Mouse (Mus musculus) heart, adult 2 months (tissue): ENCODE data around the gene Efcab6. TPM values are rescaled to one million over a fixed set of nuclear protein-coding genes. Genes with fewer than 3 reads are reported as not detected.
A peak's percentile ranks its signal among the peaks of the same experiment; 100 is the strongest.

Experiments
- DNase-seq, 2 experiments: peaks; one replicate each; pipeline ENCODE4 v3.0.0; 2021
- H3K27ac ChIP-seq: fragments of 200-600 bp; 2 replicates; pipeline ENCODE4 v1.8.1; 2022
- H3K27me3 ChIP-seq: fragments of 200-500 bp; 2 replicates; pipeline ENCODE4 v1.6.1; 2012; ENCODE audit warnings: mild to moderate bottlenecking, low read length, inconsistent platforms, mixed read lengths; ENCODE audit not compliant: control insufficient read depth, insufficient read depth
- H3K36me3 ChIP-seq: fragments of 200-500 bp; 2 replicates; pipeline ENCODE4 v1.6.1; 2012; ENCODE audit warnings: low read length, inconsistent platforms; ENCODE audit not compliant: control insufficient read depth, insufficient read depth
- H3K4me1 ChIP-seq: fragments of 200-500 bp; 2 replicates; pipeline ENCODE4 v1.6.1; 2011; ENCODE audit warnings: low read length; ENCODE audit not compliant: control insufficient read depth, insufficient read depth
- H3K4me3 ChIP-seq: fragments of 200-600 bp; 2 replicates; pipeline ENCODE4 v1.8.1; 2022
- H3K79me2 ChIP-seq: fragments of 200-500 bp; replicated peaks from 2 replicates; pipeline ENCODE4 v1.6.1; 2012; ENCODE audit warnings: mild to moderate bottlenecking, inconsistent platforms, low read length, moderate library complexity, mixed read lengths; ENCODE audit not compliant: control insufficient read depth, insufficient read depth
- H3K9ac ChIP-seq: fragments of 200-500 bp; 2 replicates; pipeline ENCODE4 v1.6.1; 2012; ENCODE audit warnings: low read depth, mild to moderate bottlenecking, control low read depth, inconsistent platforms, low read length, mixed read lengths
- CTCF ChIP-seq: fragments of 200-600 bp; IDR thresholded peaks from 2 replicates; pipeline ENCODE4 v1.8.1; 2022; ENCODE audit warnings: antibody characterized with exemption, mild to moderate bottlenecking, moderate library complexity
- EP300 ChIP-seq: fragments of 200-500 bp; IDR thresholded peaks from 2 replicates; pipeline ENCODE4 v1.6.1; 2011; ENCODE audit warnings: low read depth, low read length, control low read depth; ENCODE audit not compliant: insufficient read depth
- POLR2A ChIP-seq: fragments of 200-500 bp; IDR thresholded peaks from 2 replicates; pipeline ENCODE4 v1.6.1; 2011; ENCODE audit warnings: mild to moderate bottlenecking, low read depth, low read length, control low read depth; ENCODE audit not compliant: insufficient read depth
- WGBS: fragments of 180-500 bp; shearing (Covaris S2); methylation state at CpG from one replicate; pipeline ENCODE4 v1.1.7; 2018; 5-methylcytosine and 5-hydroxymethylcytosine counted together
- intact Hi-C: fragments of 180-260 bp; cut with DNase I; formaldehyde crosslinking; loops from one replicate; pipeline ENCODE4 v1.15.1; 2025
- polyA plus RNA-seq: library from polyadenylated mRNA; depleted of rRNA; stranded (reverse); fragments of >200 nt; gene quantifications from 2 replicates; pipeline ENCODE4 v1.2.3, GENCODE M21; 2012
- total RNA-seq, 2 experiments: library from RNA; stranded (reverse); gene quantifications; 2 replicates each; pipeline ENCODE4 v1.2.3; 2021

Efcab6 gene
- total and polyA plus RNA-seq, 3 experiments: 0.18 TPM; not detected in 2

- peaks cover 2% of the 10 kb centered on the region; the same call in 1 of the 2 replicates for H3K4me1 ChIP-seq
- H3K36me3 ChIP-seq: no peaks in the 10 kb centered on the region
- TF ChIP-seq POLR2A: no peak
- peak; percentile 42; the same call in 1 of the 2 replicates for TF ChIP-seq EP300
- no peak overlapping the region for H3K9ac ChIP-seq
- peak; percentile 42 to 47 for DNase-seq
- intact Hi-C loops: no loop called here
- no peaks in the 10 kb centered on the region for H3K27me3 ChIP-seq
- no peaks in the 10 kb centered on the region for H3K79me2 ChIP-seq
- no peak overlapping the region for H3K4me3 ChIP-seq
- no peak overlapping the region for H3K27ac ChIP-seq
- WGBS: 63% methylated on average over 8 of the region's 8 CpGs
These were observed 109.1 kb downstream of the Efcab6 start for GRCm38 (mm10) chr15:83955948-83956707.

DNA sequence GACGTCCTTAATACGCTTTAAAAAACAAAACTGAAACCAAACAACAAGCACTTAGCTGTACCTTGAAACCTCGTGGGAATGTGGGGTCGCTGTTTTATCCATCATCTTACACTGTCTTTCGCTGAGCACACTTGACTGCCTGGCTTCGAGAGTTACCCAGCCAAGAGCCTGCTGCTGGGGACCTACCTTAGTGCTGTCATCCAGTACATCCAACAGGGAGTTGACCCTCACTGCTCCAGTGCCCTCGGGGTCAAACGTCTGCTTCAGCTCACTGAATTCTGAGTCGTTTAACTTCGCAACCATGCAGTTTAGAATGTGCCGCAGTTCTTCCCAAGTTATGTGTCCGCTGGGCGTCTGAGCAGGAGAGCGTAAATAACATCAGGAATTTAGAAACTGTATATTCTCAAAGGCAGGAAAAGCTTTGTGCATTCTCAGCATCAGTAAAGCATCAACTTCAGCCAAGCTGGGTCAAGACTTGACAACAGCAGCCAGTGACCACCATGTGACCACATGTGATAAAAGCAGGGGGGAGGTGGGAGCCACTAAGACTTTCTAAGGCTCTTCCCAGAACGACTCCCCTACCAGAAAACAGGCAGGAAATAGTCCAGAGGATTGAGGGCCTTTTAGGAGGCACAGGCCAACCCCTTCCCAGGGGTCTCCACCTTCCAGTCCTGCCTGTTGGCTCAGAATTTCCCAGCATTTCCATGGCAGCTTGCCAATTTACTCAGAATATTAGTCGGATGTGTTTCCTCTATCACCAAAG is 115.3 kb downstream of the Efcab6 start:
- no peak for DNase-seq
- no peak overlapping the region for H3K4me3 ChIP-seq
- no peaks in the 10 kb centered on the region for H3K27me3 ChIP-seq
- no peaks in the 10 kb centered on the region; the same call in 1 of the 2 replicates for H3K4me1 ChIP-seq
- TF ChIP-seq CTCF: no peak
- no peak for TF ChIP-seq EP300
- TF ChIP-seq POLR2A: no peak
- intact Hi-C loops: no loop called here
- H3K79me2 ChIP-seq: no peaks in the 10 kb centered on the region
- H3K36me3 ChIP-seq: no peaks in the 10 kb centered on the region
- H3K9ac ChIP-seq: no peak overlapping the region
- H3K27ac ChIP-seq: no peak overlapping the region
- 57% methylated on average over 16 of the region's 16 CpGs for WGBS

DNA sequence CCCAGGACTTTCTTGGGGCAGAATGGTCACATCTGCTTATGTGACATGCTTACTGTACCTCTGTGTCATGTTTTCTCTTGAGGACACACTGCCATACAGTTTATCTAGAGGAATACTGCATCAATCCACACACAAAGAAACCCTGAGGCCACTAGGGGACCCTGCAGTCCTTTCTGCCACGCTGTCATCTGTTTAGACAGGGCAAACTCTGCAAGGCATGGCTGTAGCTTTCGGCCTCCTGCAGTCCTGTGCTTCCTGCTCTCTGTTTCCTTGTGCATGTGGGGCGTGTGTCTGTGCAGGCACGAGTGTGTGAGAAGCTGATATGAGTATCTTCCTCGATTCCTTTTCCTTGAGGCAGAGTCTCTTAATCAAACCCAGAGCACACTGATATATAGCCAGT is 125.5 kb downstream of the Efcab6 start:
- intact Hi-C loops: no loop called here

GRCm38 (mm10) chr15:83938466-83938865 is 126.7 kb downstream of the Efcab6 start:
- no peaks in the 10 kb centered on the region for H3K79me2 ChIP-seq
- no peak overlapping the region for H3K9ac ChIP-seq
- TF ChIP-seq POLR2A: no peak
- TF ChIP-seq EP300: no peak
- TF ChIP-seq CTCF: no peak
- no peaks in the 10 kb centered on the region for H3K4me1 ChIP-seq
- no peak overlapping the region for H3K4me3 ChIP-seq
- no peak overlapping the region for H3K27ac ChIP-seq
- intact Hi-C loops: no loop called here
- 83% methylated on average over 2 of the region's 2 CpGs for WGBS
- no peaks in the 10 kb centered on the region for H3K36me3 ChIP-seq
- H3K27me3 ChIP-seq: no peaks in the 10 kb centered on the region
- no peak for DNase-seq

More for the DNA sequence above, 125.5 kb downstream of the Efcab6 start:
- DNase-seq: no peak
- Histone ChIP-seq H3K79me2 (no peaks in the 10 kb centered on the region), H3K36me3 (no peaks in the 10 kb centered on the region), H3K4me1 (no peaks in the 10 kb centered on the region), H3K27me3 (no peaks in the 10 kb centered on the region), H3K9ac (no peak overlapping the region), H3K27ac (no peak overlapping the region), H3K4me3 (no peak overlapping the region)
- TF ChIP-seq EP300 (no peak), POLR2A (no peak), CTCF (no peak)
- 20% methylated on average over 5 of the region's 5 CpGs for WGBS

DNA sequence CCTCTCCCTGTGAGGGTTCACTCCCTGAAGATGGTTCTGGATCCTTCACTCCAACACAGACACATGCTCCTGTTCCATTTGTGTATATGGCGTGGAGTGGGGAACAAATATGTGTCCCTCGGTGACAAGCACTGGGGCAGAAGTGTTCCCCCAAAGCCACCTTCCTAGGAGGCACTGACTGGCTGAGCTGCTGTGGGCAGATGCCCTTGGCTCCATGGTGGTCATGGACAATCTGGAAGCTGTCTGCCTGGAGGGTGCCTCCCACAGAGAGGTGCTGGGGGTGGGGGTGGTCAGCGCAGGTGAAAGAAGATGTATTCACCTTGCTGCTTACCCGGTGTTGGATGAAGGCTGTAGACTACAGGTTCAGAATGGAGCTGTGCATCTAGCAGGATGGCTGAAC is 128.7 kb downstream of the Efcab6 start:
- H3K79me2 ChIP-seq: no peaks in the 10 kb centered on the region
- 84% methylated on average over 4 of the region's 4 CpGs for WGBS

DNA sequence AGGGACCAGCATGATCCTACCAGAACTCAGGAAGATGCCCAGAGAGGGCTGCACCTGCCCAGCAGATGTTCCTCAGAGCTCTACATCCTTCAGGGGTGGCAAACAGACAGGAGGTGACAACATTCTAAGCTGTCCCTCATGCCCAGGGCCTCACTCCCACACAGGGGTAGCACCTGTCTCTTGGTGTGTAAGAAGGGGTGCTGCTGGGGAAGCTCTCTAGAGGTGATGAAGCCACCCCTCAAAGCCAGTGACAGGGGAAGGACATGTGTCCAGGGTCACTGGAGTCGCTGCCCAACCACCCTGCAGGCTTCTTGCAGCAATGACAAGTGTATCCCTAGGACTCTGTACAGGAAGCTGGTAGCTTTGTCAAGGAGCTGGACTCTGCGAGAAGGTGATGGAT is 130.4 kb downstream of the Efcab6 start:
- no peak for DNase-seq
- Histone ChIP-seq H3K36me3 (no peaks in the 10 kb centered on the region), H3K27me3 (no peaks in the 10 kb centered on the region), H3K27ac (no peak overlapping the region), H3K9ac (no peak overlapping the region), H3K79me2 (no peaks in the 10 kb centered on the region), H3K4me3 (no peak overlapping the region), H3K4me1 (no peaks in the 10 kb centered on the region)
- intact Hi-C loops: no loop called here
- 67% methylated on average over 2 of the region's 2 CpGs for WGBS
- no peak for TF ChIP-seq CTCF
- no peak for TF ChIP-seq EP300
- TF ChIP-seq POLR2A: no peak

More for the DNA sequence above, 128.7 kb downstream of the Efcab6 start:
- no peak overlapping the region for H3K27ac ChIP-seq
- no peak for DNase-seq
- no peak for TF ChIP-seq CTCF
- TF ChIP-seq POLR2A: no peak
- no peaks in the 10 kb centered on the region for H3K27me3 ChIP-seq
- no peak overlapping the region for H3K9ac ChIP-seq
- no peaks in the 10 kb centered on the region for H3K36me3 ChIP-seq
- no peaks in the 10 kb centered on the region for H3K4me1 ChIP-seq
- no peak overlapping the region for H3K4me3 ChIP-seq
- intact Hi-C loops: no loop called here
